Mouse (Mus musculus) central nervous system, embryonic 11.5 days (tissue): ENCODE data around the gene Tube1. TPM values are rescaled to one million over a fixed set of nuclear protein-coding genes. Genes with fewer than 3 reads are reported as not detected.

Experiments
- polyA plus RNA-seq: library from polyadenylated mRNA; depleted of rRNA; stranded (reverse); fragments of >200 nt; gene quantifications from 2 replicates; pipeline ENCODE4 v1.2.3, GENCODE M21; 2012; rRNA removed

Tube1 gene
- 20.8 and 26.2 TPM in 2 replicates for polyA plus RNA-seq

GRCm38 (mm10) chr10:39133462-39134310, at the start of gene Tube1, which contains the start of gene Fam229b:
TSS of gene Tube1 (plus strand) at chr10:39133976.
TSS of gene Fam229b (minus strand) at chr10:39133914.

GRCm38 (mm10) chr10:39163694-39164093, 29.9 kb downstream of the Tube1 start, which contains the start of gene Ccn6:
TSS of gene Ccn6 (minus strand) at chr10:39163794.

Other genes with a start within 250 kb of the Tube1 start
- 11.7 and 19.7 TPM in 2 replicates for gene Lama4, start 168.5 kb upstream of the Tube1 start, polyA plus RNA-seq
- 5.2 and 9.6 TPM in 2 replicates for gene Fam229b, start 62 bp upstream of the Tube1 start, polyA plus RNA-seq
- gene Ccn6, start 29.8 kb downstream of the Tube1 start, polyA plus RNA-seq = 0.17 and 0.32 TPM in 2 replicates
- gene Fyn, start 234.9 kb downstream of the Tube1 start, polyA plus RNA-seq = 53.5 and 57.8 TPM in 2 replicates